Mouse (Mus musculus) retina, adult 2 months (tissue): Measurements from ENCODE around the gene Pdcd4.

Experiments
- DNase-seq: peaks from one replicate; pipeline ENCODE4 v3.0.0-alpha.2; 2012; ENCODE audit warnings: low read depth, low spot score

The Pdcd4 gene

DNA sequence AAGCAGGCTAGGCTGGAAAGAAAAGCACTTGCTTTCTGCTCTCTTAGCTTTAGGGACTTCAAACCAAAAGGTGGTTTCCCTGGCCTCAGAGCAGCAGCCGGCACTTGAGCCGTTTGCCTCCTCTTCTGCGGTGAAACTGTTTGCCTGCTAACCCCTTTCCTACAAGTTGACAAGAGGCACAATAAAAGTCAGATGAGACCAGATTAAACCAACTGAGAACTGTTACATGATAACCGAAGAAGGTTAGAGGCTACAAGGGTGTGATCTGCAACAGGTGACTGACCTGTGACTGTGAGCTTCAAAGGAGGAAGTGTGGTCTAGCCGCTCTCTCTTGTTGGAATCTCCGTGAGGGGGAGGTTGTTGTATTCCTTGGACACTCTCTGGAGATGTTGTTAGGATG is 20.5 kb upstream of the Pdcd4 start:
- no peak for DNase-seq

DNA sequence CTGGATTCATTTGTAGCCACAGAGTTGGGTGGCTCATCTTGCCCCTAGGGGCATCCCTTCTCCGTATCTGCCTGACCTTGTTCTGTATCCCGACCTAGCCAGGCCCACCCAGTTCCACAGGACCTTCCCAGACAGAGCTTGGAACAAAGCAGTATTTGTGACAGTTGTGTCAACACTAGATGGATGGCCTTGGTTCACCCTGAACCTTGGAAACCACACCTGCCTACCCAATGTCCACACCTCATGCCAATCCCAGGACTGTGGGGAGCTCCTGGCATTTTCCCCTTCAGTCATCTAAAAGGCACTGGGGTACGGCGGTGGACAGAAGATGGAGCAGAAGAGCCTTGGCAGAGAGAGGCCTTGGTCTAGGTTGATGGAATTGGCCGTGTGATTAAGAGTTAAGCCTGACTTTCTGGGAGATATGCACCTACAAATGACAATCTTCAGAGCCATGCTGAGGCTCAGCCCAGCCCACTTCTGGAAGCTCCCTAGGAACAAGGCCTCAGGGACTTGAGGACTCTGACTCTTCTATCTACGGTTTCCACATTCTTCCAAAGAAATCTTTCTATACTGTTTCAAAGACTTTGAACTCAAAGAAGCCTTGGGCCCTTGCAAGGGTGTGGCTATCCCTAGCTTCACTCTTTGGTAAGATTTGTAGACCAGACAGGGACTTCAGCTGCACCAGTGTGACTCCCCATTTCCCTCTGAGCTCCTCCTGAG is 18.9 kb upstream of the Pdcd4 start:
- no peak for DNase-seq

DNA sequence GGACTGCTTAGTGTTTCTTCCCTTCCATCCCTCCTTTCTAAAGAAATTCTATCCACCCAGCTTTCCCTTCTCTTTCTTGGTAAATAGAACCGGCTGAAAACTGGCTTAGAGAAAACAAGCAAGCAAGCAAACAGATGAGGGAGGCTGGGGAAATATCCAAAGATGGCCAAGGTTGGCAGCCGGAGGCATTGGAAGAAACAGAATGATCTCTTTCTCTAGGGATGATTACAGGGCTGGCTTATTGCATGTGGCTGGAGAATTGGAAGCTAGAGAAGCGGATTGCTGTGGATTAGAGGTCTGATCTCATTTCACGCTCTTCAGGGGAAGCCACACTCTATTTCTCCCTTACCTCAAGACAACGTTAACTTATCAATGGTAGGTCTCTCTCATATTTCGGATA is 16.8 kb upstream of the Pdcd4 start:
- DNase-seq, result peak; percentile 36

DNA sequence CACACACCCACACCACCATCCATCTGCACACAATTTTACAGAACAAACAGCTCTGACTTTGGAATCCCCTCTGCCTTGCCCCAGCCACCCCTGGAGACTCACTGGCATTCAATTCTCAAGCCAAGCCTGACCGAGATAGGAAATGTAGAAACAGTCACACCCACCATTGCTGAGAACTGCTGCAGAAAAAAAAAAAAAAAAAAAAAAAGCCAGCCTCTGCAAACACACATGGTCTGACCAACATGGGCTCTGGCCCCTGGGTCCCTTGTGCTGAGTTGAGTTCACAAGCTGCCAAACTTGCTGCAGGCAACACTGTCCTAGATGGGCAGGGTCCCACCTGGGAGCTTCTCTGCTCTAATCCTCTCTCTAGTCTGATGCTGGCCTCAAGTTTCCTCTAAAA is 14.3 kb upstream of the Pdcd4 start:
- DNase-seq, result no peak

DNA sequence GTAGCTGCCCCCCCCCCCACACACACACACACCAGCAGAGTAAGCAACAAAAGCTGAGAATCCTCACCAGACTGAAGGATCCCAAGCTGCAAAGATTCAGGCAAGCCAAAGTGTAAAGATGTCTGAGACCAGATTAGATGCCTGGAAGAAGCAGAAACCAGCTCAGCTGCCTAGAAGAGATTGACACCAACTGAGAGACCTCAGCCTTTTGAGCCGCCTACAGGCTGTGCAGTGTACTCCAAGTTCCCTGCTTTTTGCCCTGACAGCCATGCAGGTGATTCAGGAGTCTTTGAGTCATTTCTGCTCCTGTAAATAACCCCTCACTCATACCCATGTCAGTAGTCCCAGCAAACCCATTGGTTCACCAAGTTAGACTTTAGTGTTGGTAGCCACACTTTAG is 11.6 kb upstream of the Pdcd4 start:
- DNase-seq, result no peak

DNA sequence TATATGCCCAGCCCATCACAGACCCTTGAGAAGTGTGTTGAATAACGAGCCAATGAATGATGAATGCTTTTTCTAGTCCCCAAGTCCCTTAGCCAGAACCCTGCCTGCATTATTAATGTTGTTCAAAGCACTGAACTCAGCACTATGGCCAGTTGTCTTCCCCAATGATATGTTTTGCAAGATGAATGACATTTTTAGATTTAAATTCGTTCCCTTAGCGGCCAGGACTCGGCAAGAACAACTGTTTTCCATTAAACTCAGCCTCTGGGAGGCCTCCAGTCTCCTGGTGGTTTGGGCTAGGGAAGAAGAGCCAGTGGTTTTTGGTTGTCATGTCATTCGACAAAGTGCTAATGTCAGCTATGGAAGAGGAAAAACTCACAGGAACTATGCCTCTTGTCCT is 10.2 kb upstream of the Pdcd4 start:
- DNase-seq, result no peak

DNA sequence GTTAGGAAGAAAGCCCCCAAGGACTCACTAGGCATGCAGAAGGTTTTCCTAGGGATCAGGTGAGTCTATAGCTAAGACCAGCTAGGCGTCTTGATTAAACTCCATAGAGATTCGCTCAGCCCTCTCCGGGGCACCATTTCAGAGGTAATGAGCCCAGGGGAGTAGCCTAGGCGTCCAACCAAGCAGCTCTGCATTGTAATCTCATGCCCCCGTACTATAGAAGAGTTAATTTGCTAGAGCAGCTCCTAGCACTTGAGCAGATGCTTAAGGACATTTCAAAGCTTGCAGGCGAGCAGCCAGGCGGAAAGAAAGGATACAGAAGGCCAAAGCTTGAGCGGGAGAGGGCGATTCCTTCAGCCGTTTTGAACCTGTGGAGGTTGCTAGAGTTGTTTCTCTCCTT is 6.6 kb upstream of the Pdcd4 start:
- no peak for DNase-seq

DNA sequence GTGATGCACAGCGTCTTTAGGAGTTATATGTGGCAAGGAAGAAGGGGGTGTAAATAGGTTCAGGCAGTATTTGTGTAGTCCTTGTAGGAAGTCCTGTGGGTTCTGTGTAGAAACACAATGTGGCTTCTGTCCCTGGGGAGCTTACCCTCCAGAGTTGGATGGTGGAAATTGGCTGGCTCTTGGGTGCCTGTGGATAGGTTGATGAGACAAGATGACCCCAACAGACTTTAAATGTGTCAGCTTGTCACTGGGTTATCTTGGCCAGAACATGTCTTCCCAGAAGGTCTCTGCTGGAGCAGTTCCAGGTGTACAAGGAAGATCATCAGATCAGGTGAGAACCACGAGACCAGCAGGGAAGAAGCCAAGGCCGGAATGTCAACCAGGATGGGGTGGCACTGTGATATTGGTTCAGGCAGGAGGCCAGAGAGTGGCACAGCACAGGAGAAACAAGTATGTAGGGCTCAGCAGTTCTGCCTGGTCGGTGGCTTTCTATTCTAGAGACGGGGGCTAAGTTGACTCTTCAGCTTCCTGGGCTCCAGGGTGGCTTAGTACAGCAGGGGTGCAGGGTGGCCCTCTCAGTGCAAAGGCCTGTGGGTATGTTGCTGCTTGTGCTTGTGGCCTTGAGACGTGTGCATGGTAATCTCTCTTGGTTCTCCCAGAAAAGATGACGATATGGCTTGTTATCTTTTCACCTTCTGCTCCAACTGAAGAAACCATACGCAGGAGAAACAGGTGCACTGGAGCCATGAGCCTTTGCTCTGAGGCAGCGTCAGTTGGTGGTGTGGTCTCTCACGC is 5.3 kb upstream of the Pdcd4 start:
- no peak for DNase-seq

DNA sequence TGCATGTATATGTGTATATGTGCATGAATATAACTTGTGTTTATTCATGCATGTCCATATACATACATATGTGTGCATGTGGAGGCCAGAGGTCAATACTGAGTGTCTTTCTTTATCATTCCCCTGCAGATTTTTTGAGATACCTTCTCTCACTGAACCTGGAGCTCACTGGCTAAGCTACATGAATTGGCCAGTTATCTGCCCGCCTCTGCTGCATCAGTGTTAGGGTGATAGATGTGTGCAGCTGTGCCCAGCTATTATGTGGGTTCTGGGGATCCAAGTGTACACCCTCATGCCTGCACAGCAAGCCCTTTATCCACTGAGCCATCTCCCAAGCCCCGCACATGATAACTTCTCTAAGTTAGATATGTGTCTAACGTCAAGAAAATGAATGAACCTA is 4.2 kb upstream of the Pdcd4 start:
- no peak for DNase-seq

DNA sequence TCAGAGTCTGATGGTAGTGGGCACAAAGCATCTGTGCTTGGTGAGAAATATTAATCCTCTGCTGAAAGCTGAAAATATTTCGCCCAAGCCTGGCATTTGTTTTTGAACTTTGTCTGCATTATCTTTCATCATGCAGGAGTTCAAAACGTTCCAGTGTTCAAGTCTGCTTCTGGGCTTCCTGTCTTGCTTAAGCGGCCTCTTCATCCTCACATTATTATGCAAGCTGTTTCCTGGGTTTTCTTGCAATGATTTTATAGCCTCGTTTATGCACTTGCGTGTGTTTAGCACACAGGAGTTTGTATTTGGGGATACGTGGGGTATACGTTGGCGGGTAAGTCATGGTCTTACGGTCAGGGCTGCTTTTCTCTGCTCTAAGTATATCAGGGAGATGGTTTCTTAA is 3.7 kb upstream of the Pdcd4 start:
- no peak for DNase-seq

DNA sequence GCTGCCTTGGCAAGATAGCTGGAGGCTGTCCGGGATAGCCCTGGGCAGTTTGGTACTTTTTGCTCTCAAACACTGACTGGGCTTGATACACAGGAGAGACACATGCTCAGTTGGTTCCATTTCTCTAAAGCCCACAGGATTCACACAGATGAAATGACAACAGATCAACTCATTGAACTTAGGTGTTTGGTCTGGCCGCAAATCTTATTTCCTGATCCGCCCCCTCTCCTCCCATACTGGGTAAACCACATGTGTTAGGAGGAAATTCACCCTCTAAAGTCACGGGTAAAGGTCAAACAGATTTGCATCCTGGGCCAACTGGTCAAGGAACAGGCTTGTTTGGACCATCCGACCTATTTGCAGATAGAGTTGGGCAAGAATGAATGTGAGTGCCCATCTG is 2.5 kb upstream of the Pdcd4 start:
- no peak for DNase-seq

DNA sequence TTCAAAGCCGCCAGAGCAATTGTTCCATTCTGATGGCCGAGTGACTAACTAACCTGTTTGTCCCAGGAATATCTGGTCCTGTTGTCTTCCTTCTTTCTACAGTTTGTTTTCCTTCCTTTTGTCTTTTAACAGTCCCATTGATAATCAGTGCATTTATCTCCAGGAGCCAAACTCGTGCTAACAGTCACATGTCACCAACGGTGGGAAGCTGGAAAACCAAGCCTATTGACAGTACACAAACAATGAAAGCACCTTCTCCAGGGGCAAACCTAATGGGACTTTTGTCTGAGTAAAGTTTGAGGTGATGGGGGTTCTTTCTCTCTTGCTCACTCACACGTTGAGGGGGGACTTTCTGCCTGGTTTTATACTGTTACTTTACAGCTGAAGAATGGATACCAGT is 1.8 kb upstream of the Pdcd4 start:
- DNase-seq, result no peak

DNA sequence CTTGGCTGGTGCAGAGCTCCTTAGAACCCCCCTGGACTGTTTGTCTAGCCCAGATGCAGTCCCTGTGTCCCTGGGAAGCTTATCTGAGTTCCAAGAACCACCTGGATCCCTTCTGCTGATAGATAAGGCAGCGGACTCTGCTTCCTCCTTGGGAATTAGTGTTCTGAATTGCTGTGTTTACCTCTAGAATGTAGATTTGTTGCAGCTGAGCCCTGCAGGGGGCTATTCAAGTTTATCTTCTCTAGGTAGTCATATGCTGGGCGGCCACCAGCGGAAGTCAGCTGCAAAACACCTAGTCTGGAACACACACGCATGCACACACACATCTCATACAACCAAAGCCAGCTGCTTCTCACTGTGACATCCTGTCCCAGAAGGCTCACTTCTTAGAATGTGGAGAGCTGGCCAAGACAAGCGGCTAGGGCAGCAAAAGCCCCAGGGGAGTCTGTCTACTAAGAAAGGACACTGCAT is 1.2 kb upstream of the Pdcd4 start:
- DNase-seq, result no peak

DNA sequence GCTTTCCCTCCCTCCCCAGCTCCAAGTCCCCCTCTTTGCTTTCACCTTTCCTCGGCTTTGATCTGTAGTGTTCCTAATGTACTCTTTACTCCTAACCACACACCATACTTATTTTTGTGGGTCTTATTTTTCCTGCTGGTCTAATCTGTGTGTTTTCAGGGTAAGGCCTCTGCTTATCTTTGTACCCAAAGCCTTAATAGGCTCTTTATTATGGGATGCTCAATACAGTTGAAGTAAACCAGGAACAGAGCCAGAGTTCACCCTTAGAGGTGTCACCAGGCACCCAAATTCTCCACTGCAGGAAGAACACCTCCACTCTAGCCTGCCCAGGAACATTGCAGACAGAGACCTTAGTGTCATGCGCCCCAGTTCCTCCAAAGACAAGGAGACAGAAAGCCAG is 462 bp upstream of the Pdcd4 start:
- DNase-seq, result no peak

DNA sequence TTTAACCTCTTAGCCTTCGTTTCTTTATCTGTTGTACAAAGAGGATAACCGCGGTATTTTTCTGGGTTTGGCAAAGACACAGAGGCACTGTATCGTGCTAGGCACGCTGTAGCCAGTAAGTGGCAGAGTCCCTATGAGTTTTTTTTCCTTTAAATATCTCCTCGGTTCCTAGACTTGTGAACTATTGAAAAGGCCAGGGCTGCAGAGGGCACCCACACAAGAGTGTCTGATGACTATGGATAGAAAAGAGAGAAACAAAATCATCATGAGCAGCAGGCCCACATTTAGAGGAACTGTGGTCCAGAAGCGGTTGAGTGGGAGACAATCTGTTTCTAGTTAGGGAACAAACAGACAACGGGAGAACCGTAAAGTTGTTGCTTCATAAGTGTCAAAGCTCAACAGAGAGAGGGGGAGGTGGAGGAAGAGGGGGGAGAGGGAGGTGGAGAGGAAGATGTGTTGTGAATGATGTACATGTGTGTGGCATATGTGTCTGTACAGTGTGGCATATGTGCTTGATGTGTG is 868 bp downstream of the Pdcd4 start:
- no peak for DNase-seq

DNA sequence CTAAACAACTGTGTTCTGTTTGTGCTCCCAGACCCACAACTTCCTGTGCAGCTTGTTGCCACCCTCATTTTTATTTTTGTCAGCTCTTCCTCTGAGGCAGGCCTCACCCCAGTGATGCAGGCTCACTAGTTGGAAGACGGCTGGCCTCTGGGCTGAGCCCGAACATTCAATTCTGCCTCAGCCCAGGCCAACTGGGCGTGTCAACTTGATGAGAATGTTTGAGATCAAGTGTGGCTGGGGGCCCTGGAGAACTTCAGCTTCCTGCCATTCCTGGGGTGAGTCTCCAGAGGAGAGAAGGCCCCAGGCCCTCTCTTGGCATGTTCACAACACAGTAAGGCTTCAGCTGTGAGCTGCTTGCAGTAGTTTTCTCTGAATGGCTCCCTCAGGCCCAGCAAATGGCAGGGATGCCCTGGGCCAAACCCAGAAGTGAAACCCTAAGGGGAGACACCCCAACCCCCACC is 1.7 kb downstream of the Pdcd4 start:
- DNase-seq, result no peak

DNA sequence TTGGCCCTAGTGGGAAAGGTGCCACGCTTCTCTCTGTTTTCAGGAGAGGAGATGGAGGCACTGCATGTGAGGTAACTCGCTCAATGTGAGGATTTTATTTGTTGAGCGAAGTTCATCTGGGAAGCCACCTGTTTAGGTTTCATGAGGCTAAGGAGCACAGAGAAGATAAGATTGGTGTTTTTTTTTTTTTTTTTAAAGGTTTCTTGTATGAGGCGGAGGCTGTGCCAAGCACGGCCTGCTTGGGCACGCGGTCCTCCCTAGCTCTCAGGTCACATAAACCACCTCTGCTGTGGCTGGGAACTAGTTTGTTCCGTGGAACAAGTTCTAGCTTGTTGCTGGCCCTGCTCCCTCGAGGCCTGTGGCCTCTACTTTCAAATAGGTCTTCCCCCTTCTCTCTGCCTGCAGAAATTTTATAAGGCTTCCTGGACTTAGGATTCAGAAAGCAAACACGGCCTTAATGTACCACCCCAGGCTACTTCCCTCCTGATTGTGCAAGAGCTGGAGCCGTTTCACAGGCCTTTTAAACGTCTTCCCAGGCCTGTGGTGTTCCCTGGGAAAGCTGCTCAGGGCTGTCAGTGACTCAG is 2.6 kb downstream of the Pdcd4 start:
- no peak for DNase-seq

DNA sequence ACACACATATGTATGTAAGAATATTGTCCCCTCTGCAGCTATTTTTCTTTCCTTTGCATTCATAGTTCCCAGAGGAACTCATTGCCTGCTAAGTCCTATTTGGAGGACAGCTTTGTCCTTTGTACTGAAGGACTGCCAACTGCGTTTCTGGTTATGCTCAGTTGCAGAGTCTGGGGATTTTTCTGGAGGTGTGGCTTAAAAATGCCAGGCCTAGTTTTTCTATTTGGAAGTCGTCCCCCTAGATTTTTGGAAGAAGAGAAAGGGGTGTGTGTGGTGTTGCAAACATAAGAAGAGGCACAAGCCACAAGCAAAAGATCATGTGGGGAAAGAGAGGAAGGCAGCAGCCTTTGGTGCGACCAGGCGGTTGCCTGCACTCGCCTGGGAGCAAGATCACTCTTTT is 6.0 kb downstream of the Pdcd4 start:
- DNase-seq, result no peak

DNA sequence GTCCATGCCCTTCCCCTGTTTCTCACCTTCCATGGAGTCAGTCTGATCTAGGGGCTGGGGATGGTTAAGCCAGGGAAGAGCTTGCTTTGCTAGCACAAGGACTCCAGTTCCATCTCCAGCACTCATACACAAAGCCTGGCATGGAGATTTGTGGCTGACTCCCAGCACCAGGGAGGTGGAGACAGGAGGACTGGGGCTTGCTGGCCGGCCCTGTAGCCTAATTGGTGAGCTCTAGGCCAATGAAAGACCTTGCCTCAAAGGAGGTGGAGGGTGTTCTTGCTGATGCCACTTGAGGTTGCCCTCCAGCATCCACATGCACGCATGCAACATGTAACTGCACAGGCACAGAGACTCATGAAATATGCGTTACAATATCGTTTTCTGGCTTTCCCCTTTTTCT is 6.5 kb downstream of the Pdcd4 start:
- DNase-seq, result no peak

DNA sequence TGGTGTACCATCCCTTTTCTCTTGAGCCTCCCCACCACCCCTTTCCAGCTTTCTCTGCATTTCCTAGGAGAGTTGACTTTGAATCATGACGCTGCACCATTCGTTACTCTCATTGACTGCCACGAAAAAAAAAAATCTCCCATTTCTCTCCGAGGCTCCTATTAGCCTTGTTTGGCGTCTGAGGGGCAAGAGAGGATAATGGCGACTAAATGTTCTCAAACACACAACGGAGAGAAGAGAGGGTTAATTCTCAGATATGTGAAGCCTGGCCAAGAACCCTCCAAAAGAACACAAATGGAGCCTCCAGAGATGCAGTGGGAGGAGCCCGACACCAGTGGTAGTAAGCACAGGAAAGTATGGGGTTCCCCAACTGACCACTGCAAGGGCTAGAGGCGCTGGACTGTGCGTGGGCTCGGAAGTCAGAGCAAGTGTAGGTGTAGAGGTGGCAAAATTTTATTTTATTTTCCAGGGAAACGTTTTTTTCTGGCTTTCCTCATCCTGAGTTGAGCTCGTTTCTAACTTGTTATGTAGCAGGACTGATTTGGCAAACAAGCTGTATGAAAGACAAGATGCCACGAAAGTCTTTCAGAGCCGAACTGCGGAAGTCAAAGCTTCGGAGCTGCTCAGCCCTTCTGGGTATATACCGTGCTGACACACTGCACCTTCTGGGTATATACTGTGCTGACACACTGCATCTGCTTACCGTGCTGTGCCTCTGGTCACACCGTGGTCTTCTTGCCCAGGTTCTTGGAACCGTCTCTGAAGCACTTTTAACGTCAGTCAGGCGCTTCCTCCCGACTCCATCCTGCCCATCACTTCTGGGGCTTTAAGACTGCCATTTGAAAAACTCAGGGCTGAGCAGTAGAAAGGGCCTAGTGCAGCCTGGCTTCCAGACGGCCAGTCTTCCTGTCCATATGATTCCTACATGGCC is 7.2 kb downstream of the Pdcd4 start:
- DNase-seq, result no peak

DNA sequence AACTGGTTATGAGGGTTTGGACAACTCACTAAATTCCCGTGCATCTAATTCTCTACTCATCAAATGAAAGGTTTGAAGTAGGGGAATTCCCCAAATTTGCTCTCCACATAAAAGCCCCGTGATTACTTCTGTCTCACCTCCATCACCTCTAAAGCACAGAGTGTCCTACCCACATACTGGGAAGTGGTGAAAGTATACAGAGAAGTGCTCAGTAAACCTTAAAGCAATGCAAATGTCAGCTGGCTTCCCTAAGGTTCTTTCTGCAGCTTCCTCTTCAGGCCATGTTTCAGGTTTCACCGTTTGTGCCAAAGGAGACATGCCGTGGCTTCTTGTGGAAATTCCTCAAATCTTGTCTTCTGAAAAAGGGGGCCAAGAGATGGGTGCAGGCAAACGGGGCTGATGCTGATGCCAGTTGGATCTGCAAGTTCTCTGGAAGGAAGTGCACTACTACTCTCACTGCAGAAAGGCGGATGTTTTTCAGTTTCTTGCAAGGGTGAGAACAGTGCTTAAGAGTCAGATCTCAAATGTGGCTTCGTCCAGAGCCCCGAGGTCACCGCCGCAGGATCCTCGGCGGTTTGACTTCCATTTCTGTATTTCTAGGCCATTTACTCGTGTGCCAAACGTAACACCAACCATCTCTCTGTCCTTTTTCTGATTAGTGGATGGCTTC is 8.0 kb downstream of the Pdcd4 start:
- DNase-seq, result no peak
